Mouse (Mus musculus) brain, embryonic 14.5 days (tissue): Measurements from ENCODE around the gene Inpp5e.

ENCODE experiments used
- CTCF ChIP-seq: fragments of 200-500 bp; IDR thresholded peaks from 2 replicates; pipeline ENCODE4 v1.5.1; 2012; ENCODE audit warnings: inconsistent platforms, mild to moderate bottlenecking, moderate library complexity, borderline replicate concordance; ENCODE audit not compliant: insufficient read depth, insufficient read length; ENCODE audit errors: extremely low read depth
- POLR2A ChIP-seq: fragments of 200-500 bp; IDR thresholded peaks from 2 replicates; pipeline ENCODE4 v1.6.1; 2012; ENCODE audit warnings: mild to moderate bottlenecking, inconsistent platforms, borderline replicate concordance; ENCODE audit not compliant: poor library complexity, insufficient read depth, insufficient read length, severe bottlenecking; ENCODE audit errors: extremely low read depth

DNA sequence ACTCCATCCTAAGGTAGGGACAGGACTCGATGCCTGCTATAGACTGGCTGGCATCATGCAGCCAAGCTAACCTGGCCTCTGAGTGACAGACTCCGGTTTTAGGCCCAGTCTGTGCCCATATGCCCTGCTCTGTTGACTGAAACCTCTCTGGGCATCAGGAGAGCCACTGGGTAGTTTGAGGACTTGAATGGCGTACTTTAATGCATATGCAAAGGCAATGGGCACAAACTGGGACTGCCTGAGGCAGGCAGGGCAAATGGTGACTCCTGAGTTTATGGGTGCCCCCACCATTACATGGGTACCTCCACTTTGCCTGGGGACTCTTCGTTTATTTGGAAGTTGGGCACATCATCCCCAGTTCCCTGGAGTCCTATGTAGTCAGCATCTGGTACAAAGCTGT is 37.7 kb upstream of the Inpp5e start:
- TF ChIP-seq CTCF: no peak
- no peak for TF ChIP-seq POLR2A
